Mouse (Mus musculus) heart, postnatal 25 days (tissue): Measurements from ENCODE around the gene Agap1. TPM values are rescaled to one million over a fixed set of nuclear protein-coding genes. Genes with fewer than 3 reads are reported as not detected.

Experiments used
- DNase-seq: peaks from one replicate; pipeline ENCODE4 v3.0.0; 2022; ENCODE audit warnings: low spot score
- intact Hi-C: fragments of 180-260 bp; cut with DNase I; formaldehyde crosslinking; loops from one replicate; pipeline ENCODE4 v1.15.1; 2025
- total RNA-seq, 2 experiments: library from RNA; stranded (reverse); gene quantifications; 2 replicates each; pipeline ENCODE4 v1.2.3; 2021

The Agap1 gene
- total RNA-seq, 2 experiments from 2014 or later = 62.8 to 65.5 TPM

- intact Hi-C loops = no loop called here
- no peak for DNase-seq
These were observed 80.6 kb downstream of the Agap1 start for GRCm38 (mm10) chr1:89535206-89535605.

GRCm38 (mm10) chr1:89538163-89538946 lies 83.7 kb downstream of the Agap1 start:
- DNase-seq = no peak
- intact Hi-C loops = no loop called here

- no peak for DNase-seq
- intact Hi-C loops = no loop called here
These were observed 84.5 kb downstream of the Agap1 start for GRCm38 (mm10) chr1:89539127-89539526.

- intact Hi-C loops = no loop called here
- DNase-seq = no peak
These were observed 86.5 kb downstream of the Agap1 start for GRCm38 (mm10) chr1:89541151-89541550.

GRCm38 (mm10) chr1:89542464-89542863 lies 87.9 kb downstream of the Agap1 start:
- no peak for DNase-seq
- intact Hi-C loops = no loop called here

- intact Hi-C loops = no loop called here
- DNase-seq = no peak
These were observed 88.7 kb downstream of the Agap1 start for GRCm38 (mm10) chr1:89543312-89543711.

GRCm38 (mm10) chr1:89544094-89544493 lies 89.5 kb downstream of the Agap1 start:
- intact Hi-C loops = no loop called here
- no peak for DNase-seq

GRCm38 (mm10) chr1:89545099-89545498 lies 90.5 kb downstream of the Agap1 start:
- intact Hi-C loops = no loop called here
- DNase-seq = peak; percentile 56

- intact Hi-C loops = no loop called here
- DNase-seq = no peak
These were observed 93.2 kb downstream of the Agap1 start for GRCm38 (mm10) chr1:89547525-89548504.

- intact Hi-C loops = no loop called here
- no peak for DNase-seq
These were observed 95.7 kb downstream of the Agap1 start for GRCm38 (mm10) chr1:89550061-89550869.

GRCm38 (mm10) chr1:89552470-89552869 lies 97.9 kb downstream of the Agap1 start:
- no peak for DNase-seq
- intact Hi-C loops = no loop called here

- intact Hi-C loops = no loop called here
- DNase-seq = no peak
These were observed 99.2 kb downstream of the Agap1 start for GRCm38 (mm10) chr1:89553791-89554190.

GRCm38 (mm10) chr1:89554969-89555856 lies 100.6 kb downstream of the Agap1 start:
- intact Hi-C loops = no loop called here
- peak; percentile 73 for DNase-seq

GRCm38 (mm10) chr1:89556006-89556405 lies 101.4 kb downstream of the Agap1 start:
- no peak for DNase-seq

GRCm38 (mm10) chr1:89557401-89557800 lies 102.8 kb downstream of the Agap1 start:
- intact Hi-C loops = no loop called here
- no peak for DNase-seq

More at GRCm38 (mm10) chr1:89556006-89556405, 101.4 kb downstream of the Agap1 start:
- intact Hi-C loops = no loop called here

GRCm38 (mm10) chr1:89558080-89558479 lies 103.5 kb downstream of the Agap1 start:
- intact Hi-C loops = no loop called here
- DNase-seq = no peak

- intact Hi-C loops = no loop called here
- no peak for DNase-seq
These were observed 108.8 kb downstream of the Agap1 start for GRCm38 (mm10) chr1:89563399-89563798.

GRCm38 (mm10) chr1:89566578-89567488 lies 112.2 kb downstream of the Agap1 start:
- DNase-seq = no peak
- intact Hi-C loops = no loop called here
